Mouse (Mus musculus) left cerebral cortex, postnatal 14 days (tissue): ENCODE data around the gene Gclm. TPM values are rescaled to one million over a fixed set of nuclear protein-coding genes. Genes with fewer than 3 reads are reported as not detected.

ENCODE experiments used
- DNase-seq, 2 experiments: peaks; one replicate each; pipeline ENCODE4 v3.0.0; 2021 to 2022; ENCODE audit warnings: low spot score in 2 of 2, mixed read lengths in 1 of 2
- intact Hi-C: fragments of 180-260 bp; cut with DNase I; formaldehyde crosslinking; loops from one replicate; pipeline ENCODE4 v1.15.1; 2025
- microRNA-seq, 2 experiments: library from miRNA; unstranded; fragments of <30 nt; microRNA quantifications; one replicate each; pipeline ENCODE4 v1.2.0; 2022
- total RNA-seq, 2 experiments: library from RNA; stranded (reverse); gene quantifications; 2 replicates each; pipeline ENCODE4 v1.2.3; 2021

Gene Gclm
- total RNA-seq, 2 experiments from 2014 or later = 59.3 to 65.2 TPM

GRCm38 (mm10) chr3:122313936-122314335 is 68.6 kb downstream of the Gclm start:
- intact Hi-C loops = loop anchor here (10.0 kb wide), 1 partner anchor 471 kb away; no protein-coding TSS in a partner anchor
- DNase-seq = no peak

GRCm38 (mm10) chr3:122316621-122317020 is 71.3 kb downstream of the Gclm start:
- intact Hi-C loops = loop anchor here (10.0 kb wide), 1 partner anchor 468 kb away; no protein-coding TSS in a partner anchor
- no peak for DNase-seq

GRCm38 (mm10) chr3:122317339-122317738 is 72.0 kb downstream of the Gclm start:
- intact Hi-C loops = loop anchor here (10.0 kb wide), 1 partner anchor 467 kb away; no protein-coding TSS in a partner anchor
- no peak for DNase-seq

Small RNA genes within 50 kb of the gene (microRNA-seq; reads per million reads assigned to microRNA genes)
- gene Gm22903 = 0 reads per million in 2 experiments
- 3,995 to 5,796 reads per million in 2 experiments for gene Mir760

Other genes starting within 250 kb of the Gclm start
- 1 to 10 TPM; 2.9 to 3.2 TPM for gene Abca4, start 201.1 kb upstream of the Gclm start, total RNA-seq
- 10 to 100 TPM; 23.0 to 27.4 TPM for gene Dnttip2, start 28.8 kb downstream of the Gclm start, total RNA-seq
- 10 to 100 TPM; 15.1 to 16.2 TPM for gene Bcar3, start 48.6 kb downstream of the Gclm start, total RNA-seq